In genomic region chr11:12034371-12034770, GRCm38 (mm10) we compare ENCODE assay signal across 11 mouse cellular contexts. TPM values are rescaled to one million over a fixed set of nuclear protein-coding genes. Genes with fewer than 3 reads are reported as not detected.
DNase-seq lines count a peak whose midpoint lies in the region; ATAC-seq lines count a peak whose summit lies in the region.
"Had no signal": no experiment of that assay in that cellular context is flagged by ENCODE, and none has a peak within 500 bp of the region (broad histone marks: within the 10 kb centered on the region; RNA-seq: fewer than 3 reads in every experiment).

No protein-coding gene starts in this region.

- 51% methylated on average over 5 of the region's 5 CpGs for WGBS in liver, embryonic 11.5 days
- 30% methylated on average over 5 of the region's 5 CpGs for WGBS in forebrain, embryonic 12.5 days
- WGBS in limb, embryonic 11.5 days, result 40% methylated on average over 5 of the region's 5 CpGs

- H3K27ac ChIP-seq in liver, embryonic 11.5 days (ENCODE audit: low read depth, low read length), result no peak overlapping the region
- H3K27ac ChIP-seq in forebrain, embryonic 12.5 days, result no peak overlapping the region
- no peak overlapping the region; the same call in 1 of the 2 replicates for H3K27ac ChIP-seq in limb, embryonic 11.5 days (replicated peaks; ENCODE audit: low read depth, low read length)

- peak overlapping the region; percentile 79 for H3K4me3 ChIP-seq in liver, embryonic 11.5 days (ENCODE audit: low read depth, low read length)
- peak overlapping the region; percentile 66 for H3K4me3 ChIP-seq in forebrain, embryonic 12.5 days (replicated peaks)
- H3K4me3 ChIP-seq in limb, embryonic 11.5 days (ENCODE audit: low read depth, low read length), result peak overlapping the region; percentile 63

- no peak for DNase-seq in liver, embryonic 11.5 days (ENCODE audit: low spot score)
- no peak for DNase-seq in liver
- DNase-seq in limb, embryonic 11.5 days (ENCODE audit: low spot score), result peak; percentile 45
- DNase-seq in retina, embryonic 14.5 days (ENCODE audit: low spot score), result peak; percentile 58
- DNase-seq in left cerebral cortex, adult 11 months (ENCODE audit: low spot score), result no peak
- no peak for DNase-seq in layer of hippocampus, adult 8-10 months (ENCODE audit: low spot score in 2 of 2)
- no peak for DNase-seq in adrenal gland, postnatal 25 days
- DNase-seq: cerebellum, adult 9-10 months; thymus, postnatal 25 days had no signal

- peaks cover 13% of the 10 kb centered on the region for H3K4me1 ChIP-seq in liver, embryonic 11.5 days (replicated peaks; ENCODE audit: control insufficient read depth, insufficient read depth, low read length)
- peaks cover 13% of the 10 kb centered on the region for H3K4me1 ChIP-seq in forebrain, embryonic 12.5 days
- 0 out of 2 replicates have a peak, but pooled peaks cover 2% of the 10 kb centered on the region for H3K4me1 ChIP-seq in limb, embryonic 11.5 days (ENCODE audit: control insufficient read depth, insufficient read depth, low read length)

- 0 out of 2 replicates have a peak, but pooled peaks cover 3% of the 10 kb centered on the region for H3K36me3 ChIP-seq in liver, embryonic 11.5 days (ENCODE audit: control insufficient read depth, insufficient read depth, low read length)
- H3K36me3 ChIP-seq in forebrain, embryonic 12.5 days (replicated peaks), result peaks cover 5% of the 10 kb centered on the region
- H3K36me3 ChIP-seq in limb, embryonic 11.5 days (ENCODE audit: control insufficient read depth, insufficient read depth, low read length), result no peaks in the 10 kb centered on the region

- H3K9ac ChIP-seq in liver, embryonic 11.5 days (ENCODE audit: low read depth, low read length), result peak overlapping the region; percentile 81
- peak overlapping the region; percentile 26; the same call in 1 of the 2 replicates for H3K9ac ChIP-seq in forebrain, embryonic 12.5 days
- H3K9ac ChIP-seq in limb, embryonic 11.5 days (ENCODE audit: low read length), result peak overlapping the region; percentile 96

- no peak for ATAC-seq in liver, embryonic 11.5 days (replicated peaks; ENCODE audit: low FRiP score)
- no peak for ATAC-seq in forebrain, embryonic 12.5 days (ENCODE audit: low FRiP score)
- ATAC-seq in limb, embryonic 11.5 days (ENCODE audit: insufficient number of reproducible peaks, low FRiP score, low TSS enrichment, low read depth), result no peak
- ATAC-seq: Patski had no signal

- H3K27me3 ChIP-seq in liver, embryonic 11.5 days (replicated peaks; ENCODE audit: control insufficient read depth, insufficient read depth, low read length), result peaks cover 81% of the 10 kb centered on the region
- H3K27me3 ChIP-seq in forebrain, embryonic 12.5 days, result peaks cover 88% of the 10 kb centered on the region
- peaks cover 64% of the 10 kb centered on the region for H3K27me3 ChIP-seq in limb, embryonic 11.5 days (ENCODE audit: control insufficient read depth, insufficient read depth, low read length)

- no peaks in the 10 kb centered on the region for H3K9me3 ChIP-seq in liver, embryonic 11.5 days (ENCODE audit: control insufficient read depth, low read length)
- H3K9me3 ChIP-seq in forebrain, embryonic 12.5 days, result no peaks in the 10 kb centered on the region
- no peaks in the 10 kb centered on the region; the same call in 1 of the 2 replicates for H3K9me3 ChIP-seq in limb, embryonic 11.5 days (ENCODE audit: control insufficient read depth, low read length)

- peak overlapping the region; percentile 71 for H3K4me2 ChIP-seq in liver, embryonic 11.5 days
- peak overlapping the region; percentile 55 for H3K4me2 ChIP-seq in forebrain, embryonic 12.5 days
- H3K4me2 ChIP-seq in limb, embryonic 11.5 days (ENCODE audit: low read depth, severe bottlenecking), result peak overlapping the region; percentile 67

RNA-seq across cellular contexts. Expression of gene Grb10, which starts 4.1 kb away (rescaled TPM):
- 172 and 195 TPM in 2 replicates for polyA plus RNA-seq in liver, embryonic 11.5 days (2014; fragmentation: Nextera tagmentation; extraction: Ambion mirVana)
- polyA plus RNA-seq in forebrain, embryonic 12.5 days (2016; fragmentation: Nextera tagmentation; extraction: Ambion mirVana), result 345 and 376 TPM in 2 replicates
- polyA plus RNA-seq in limb, embryonic 11.5 days (2014; fragmentation: Nextera tagmentation; extraction: Ambion mirVana), result 234 and 283 TPM in 2 replicates
- total RNA-seq in layer of hippocampus, adult 8-10 months (2022), result 10 to 100 TPM; 28.0 to 36.2 (median 32.3) TPM
- total RNA-seq in adrenal gland, postnatal 25 days (2021), result 103 and 108 TPM in 2 replicates

Comparison
In these comparisons a context has a peak if more than half of its experiments do, and no peak if none do; other contexts are left out.
1. DNase-seq: peak in limb, embryonic 11.5 days (single experiment) and retina, embryonic 14.5 days (single experiment); none in liver, embryonic 11.5 days (single experiment), liver (single experiment), left cerebral cortex, adult 11 months (single experiment), layer of hippocampus, adult 8-10 months (0 of 2) and adrenal gland, postnatal 25 days (single experiment).
2. H3K9ac ChIP-seq: peak in every context shown above with its lines; median percentile 96 in limb, embryonic 11.5 days; 81 in liver, embryonic 11.5 days; 26 in forebrain, embryonic 12.5 days.
3. Peak in every context shown above with its lines, with median percentiles within 50 percentile points of each other: H3K4me2 ChIP-seq and H3K4me3 ChIP-seq.